Mouse (Mus musculus) megakaryocyte-erythroid progenitor cell, adult 5-6 weeks (primary cell): ENCODE results near the gene Kyat1. TPM values are rescaled to one million over a fixed set of nuclear protein-coding genes. Genes with fewer than 3 reads are reported as not detected.

Experiments used
- ATAC-seq: replicated peaks from 2 replicates; pipeline ENCODE4 v1.8.0; 2016; ENCODE audit warnings: mild to moderate bottlenecking, inconsistent platforms; ENCODE audit not compliant: severe bottlenecking, poor library complexity, low FRiP score, low TSS enrichment
- total RNA-seq, 2 experiments: library from RNA; stranded (forward) in 1 of 2; stranded (reverse) in 1 of 2; fragments of 200-1000, 215-1000 nt in 1 of 2; fragments of >200 nt in 1 of 2; fragmentation: Nextera tagmentation in 1 of 2; gene quantifications; 2 replicates each; pipeline ENCODE4 v1.2.3; 2014 to 2017

Gene Kyat1
- 16.1 and 17.2 TPM in 2 replicates for total RNA-seq (2014; fragmentation: Nextera tagmentation)
- 15.9 and 19.4 TPM in 2 replicates for total RNA-seq (2017)

DNA sequence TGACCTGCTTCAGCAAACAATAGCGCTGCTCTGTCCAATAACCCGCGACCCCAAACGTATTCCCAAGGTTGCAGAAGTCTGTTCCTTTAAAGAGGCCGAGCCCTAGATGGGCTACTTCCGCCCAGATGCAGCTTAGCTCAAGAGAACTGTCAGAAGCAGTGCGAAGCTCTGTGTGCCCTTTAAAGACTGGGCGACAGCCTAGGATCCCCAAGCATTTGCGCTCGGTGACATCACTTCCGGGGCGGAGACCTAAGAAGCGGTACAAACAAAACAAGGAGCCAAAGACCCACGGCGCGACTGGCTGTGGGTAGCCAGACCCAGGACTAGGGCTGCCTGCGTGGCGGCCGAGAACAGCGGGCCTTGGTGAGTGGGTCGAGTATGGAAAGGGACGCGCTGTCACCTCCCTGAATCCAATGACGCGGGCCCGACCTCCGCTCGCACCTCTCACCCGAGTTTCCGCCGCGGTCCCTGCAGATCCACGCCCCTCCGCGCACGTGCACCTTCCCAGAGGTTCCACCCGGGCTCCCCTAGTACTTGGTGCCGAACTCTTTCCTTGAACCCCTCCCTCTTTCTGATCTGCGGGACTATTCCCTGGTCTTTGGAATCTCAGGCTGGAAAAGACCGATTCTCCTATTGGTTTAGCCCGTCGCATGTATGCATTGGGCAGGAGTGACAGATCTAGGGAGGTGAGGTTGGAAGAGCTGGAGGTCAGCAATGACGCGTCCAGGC, at the start of gene Kyat1:
Gene Kyat1, minus strand, starts transcription at position 219 of the 729 bp plus-strand sequence.
- peak; percentile 91 for ATAC-seq

DNA sequence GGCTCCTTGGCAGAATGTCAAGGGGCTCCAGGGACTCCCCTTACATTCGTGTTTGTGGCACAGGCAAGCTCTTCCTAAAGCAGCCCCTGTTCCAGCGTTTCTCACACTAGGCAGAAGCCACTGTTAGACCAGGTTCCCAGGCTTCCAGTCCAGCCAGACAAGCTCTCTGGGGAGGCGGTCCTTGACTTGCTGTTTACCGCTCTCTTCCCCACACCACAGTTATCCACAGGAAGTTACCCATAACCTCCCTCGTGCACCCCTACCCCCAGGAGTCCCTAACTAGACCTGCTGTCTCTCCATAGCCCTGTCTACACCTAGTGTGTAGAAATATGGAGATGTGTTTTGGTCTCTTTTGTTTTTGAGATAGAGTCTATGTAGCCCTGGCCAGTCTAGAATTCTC, 48.2 kb upstream of the Kyat1 start:
- no peak for ATAC-seq

DNA sequence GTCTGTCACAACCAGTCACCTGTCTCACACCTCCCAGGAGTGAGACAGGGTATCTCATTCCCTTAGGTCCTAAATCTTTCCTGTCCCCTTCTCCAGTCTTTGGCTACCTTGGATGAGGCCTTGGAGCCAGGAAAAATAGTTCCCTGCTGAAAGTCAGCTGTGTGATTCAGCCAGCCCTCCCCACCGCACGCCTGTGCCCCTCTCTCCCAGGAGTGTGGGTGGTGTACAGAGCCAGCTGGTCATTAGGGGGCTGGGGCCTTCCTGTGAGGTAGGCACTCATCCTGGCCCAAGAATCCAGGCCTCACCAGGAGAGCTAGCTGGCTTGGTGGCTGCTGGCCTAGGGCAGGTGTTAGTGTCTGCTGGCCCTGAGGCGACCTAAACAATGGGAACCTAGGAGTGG, 46.9 kb upstream of the Kyat1 start:
- no peak for ATAC-seq

DNA sequence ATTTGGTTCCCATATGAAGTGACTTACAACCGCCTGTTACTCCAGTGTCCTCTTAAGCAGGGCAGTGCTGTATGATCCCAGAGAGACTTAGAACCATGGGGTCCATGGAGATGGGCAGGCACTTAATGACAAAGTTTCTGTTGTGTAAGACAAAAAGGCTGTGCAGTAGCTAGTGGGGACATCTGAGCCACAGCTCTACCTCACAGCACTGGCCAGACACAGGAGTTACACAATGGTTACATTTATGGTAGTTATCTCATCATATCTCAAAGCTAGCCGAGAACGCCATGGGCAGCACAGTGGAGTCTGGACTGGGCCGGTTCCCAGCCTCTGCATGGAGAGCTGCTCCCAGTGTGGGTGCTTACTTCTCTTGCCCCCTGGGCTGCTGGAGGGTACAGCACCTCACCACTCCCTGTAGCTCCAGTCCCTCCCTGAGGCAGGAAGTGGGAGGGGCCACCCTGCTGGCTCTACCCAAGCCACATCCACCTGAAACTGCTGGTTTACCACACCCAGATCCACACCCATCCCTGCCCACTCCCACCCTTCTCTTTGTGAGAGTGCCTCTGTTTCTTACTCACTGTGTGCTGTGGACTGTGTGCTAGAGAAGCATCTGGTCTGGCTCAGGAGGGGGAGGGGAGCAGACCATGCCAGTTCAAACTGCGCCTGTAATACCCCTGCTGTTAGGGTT, 45.9 kb upstream of the Kyat1 start:
- ATAC-seq, result peak; percentile 90

GRCm38 (mm10) chr2:30250166-30251128, 44.8 kb upstream of the Kyat1 start:
- ATAC-seq, result no peak

DNA sequence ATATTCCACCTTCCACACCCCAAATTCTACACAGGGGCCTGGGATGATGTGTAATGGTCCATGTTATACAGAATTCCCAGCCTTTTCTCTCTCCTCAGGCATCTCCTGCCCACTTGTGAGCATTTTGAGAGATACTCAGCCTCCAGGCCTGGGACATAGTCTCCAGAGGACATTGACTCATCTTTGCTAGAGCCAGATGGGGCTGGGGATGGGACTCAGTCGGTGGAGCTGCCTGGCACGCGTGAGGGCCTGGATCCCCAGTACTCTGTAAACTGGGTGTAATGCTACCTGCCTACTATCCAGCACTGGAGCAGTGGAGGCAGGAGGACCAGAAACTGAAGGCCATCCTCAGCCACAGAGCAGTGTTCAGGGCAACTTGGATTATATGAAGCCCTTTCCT, 43.5 kb upstream of the Kyat1 start:
- no peak for ATAC-seq

DNA sequence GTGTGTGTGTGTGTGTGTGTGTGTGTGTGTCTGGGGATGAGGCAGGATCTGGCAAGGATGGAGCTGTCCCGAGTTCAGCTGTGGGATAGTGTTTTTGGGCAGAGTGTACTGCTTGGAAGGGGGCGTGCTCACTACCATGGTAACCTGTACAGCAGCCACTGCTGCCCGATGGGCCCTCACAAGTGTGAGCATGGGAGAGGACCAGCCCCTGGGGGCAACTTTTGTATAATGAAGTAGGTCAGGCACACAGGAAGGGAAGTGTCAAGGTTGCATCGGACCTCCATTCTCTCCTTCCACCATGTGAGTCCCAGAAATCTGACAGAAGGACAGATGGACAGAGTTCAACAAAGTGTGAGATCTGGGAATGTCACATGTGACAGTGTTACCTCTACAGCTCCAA, 42.0 kb upstream of the Kyat1 start:
- ATAC-seq, result no peak

DNA sequence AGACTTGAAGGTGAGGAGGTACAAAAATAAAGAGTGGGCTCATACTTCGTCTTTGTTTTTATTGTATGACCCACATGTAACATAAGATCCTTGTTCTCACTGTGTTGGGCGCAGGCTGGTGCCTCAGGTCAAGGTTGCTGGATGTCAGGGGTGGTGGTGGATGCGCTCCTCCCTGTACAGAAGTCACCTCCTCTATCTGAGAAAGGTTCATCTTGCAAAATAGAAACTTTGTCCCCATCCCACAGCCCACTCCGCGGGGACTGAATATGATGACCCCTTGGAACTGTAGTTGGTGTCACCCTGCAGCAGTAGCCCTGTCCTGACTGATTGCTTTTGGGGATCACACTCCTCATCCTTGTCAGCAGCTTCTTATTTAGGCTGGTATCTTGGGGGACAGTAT, 41.4 kb upstream of the Kyat1 start:
- ATAC-seq, result no peak

- ATAC-seq, result no peak
Measured at GRCm38 (mm10) chr2:30244595-30245178, 39.0 kb upstream of the Kyat1 start.

DNA sequence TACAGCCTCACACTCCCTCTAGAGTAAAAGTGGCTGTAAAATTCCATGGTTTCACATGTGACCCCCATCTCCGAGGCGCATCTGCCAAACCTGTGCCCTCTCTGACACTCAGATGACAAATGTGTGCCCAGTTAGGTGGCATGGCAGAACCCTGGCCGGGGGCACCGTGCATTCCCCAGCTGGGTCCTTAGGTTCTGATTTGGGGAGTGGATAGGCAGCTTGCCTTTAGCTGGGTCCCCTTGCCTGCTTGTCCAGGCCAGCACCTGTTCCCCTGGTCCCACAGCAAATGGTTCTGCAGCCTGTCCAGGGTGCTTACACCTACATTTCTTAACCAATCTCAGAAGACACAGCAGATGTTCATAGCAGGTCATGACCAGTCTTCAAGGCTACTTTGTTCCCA, 37.7 kb upstream of the Kyat1 start:
- no peak for ATAC-seq

DNA sequence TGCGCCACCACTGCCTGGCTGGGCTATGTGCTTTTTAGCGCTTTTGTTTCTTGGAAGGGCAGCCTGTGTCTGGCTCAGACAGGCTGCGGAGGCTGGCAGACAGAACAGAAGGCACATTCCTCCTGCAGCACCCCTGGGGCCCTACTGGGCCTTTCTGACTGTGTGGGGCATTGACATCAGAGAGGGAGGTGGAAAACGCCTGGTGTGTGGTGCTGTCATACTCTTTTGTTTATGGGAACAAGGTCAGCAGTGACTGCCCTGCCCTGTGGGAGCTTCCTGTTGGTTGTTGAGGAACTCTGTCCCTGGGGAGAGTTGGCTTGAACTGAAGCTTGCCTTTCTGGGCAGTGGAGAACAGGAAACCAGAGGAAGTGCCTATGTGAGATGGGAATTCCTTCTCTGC, 36.9 kb upstream of the Kyat1 start:
- ATAC-seq, result no peak

DNA sequence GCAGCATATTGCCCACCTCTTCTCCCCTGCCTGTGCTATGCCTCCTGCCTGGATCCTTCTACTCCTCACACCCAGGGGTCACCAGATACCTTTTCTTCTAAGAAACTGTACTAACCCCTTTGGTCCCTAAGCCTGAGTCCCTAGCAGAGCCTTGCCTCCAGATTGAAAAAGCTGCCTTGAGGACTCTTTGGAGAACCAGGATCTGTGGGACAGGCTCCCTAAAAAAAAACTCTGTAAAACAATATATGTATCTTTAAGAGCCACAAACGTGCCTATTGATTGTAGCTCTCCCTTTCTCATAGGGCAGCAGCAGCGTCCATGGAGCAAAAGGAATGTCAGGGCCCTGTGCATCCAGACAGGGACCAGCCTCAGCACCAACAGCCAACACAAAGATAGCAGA, 34.6 kb upstream of the Kyat1 start, which contains the start of gene Gm28035:
Gene Gm28035, plus strand, starts transcription at position 301 of the 400 bp plus-strand sequence.
- ATAC-seq, result no peak

DNA sequence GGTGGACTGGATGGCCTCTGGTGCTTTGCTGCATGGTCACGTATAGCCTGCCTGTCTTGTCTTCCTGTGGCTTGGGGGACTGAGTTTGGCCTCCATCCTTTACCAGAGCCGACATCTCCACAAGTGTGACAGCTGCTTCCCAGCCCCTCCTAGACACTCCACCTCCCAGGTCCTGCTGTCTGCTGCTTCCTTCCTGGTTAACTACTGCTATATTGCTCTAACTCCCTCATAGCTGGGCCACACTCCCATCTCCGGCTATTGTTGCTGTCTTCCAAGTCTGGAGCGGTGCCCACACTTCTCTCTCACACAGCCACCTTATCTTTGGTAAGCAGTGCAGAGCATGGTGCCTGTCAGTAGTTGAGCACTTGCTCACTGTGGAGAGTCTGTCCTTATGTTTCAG, 34.1 kb upstream of the Kyat1 start:
- peak; percentile 78 for ATAC-seq

- ATAC-seq, result no peak
Measured at GRCm38 (mm10) chr2:30238906-30239465, 33.3 kb upstream of the Kyat1 start.

DNA sequence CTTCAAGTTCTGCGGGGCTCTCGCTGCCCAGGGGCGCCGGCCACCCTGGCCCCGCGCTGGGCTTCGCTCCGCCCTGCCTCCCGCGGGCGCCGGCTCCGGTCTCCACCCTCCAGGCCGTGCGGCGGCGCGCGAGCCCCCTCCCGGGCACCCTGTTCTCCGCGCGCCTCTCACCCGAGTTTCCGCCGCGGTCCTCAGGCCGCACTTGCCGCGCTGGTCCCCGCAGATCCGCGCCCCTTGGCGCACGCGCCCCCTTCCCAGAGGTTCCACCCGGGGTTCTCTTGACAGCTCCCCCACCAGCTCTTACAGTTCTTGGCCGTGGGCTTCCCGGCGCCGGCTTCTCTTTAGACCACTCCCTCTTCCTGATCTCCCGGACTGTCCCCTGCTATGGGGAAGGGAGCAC, 32.2 kb upstream of the Kyat1 start:
- no peak for ATAC-seq

GRCm38 (mm10) chr2:30237199-30237880, 31.7 kb upstream of the Kyat1 start, which contains the start of gene Lrrc8a:
Gene Lrrc8a (plus strand): TSS chr2:30237715.
- ATAC-seq, result peak; percentile 80

DNA sequence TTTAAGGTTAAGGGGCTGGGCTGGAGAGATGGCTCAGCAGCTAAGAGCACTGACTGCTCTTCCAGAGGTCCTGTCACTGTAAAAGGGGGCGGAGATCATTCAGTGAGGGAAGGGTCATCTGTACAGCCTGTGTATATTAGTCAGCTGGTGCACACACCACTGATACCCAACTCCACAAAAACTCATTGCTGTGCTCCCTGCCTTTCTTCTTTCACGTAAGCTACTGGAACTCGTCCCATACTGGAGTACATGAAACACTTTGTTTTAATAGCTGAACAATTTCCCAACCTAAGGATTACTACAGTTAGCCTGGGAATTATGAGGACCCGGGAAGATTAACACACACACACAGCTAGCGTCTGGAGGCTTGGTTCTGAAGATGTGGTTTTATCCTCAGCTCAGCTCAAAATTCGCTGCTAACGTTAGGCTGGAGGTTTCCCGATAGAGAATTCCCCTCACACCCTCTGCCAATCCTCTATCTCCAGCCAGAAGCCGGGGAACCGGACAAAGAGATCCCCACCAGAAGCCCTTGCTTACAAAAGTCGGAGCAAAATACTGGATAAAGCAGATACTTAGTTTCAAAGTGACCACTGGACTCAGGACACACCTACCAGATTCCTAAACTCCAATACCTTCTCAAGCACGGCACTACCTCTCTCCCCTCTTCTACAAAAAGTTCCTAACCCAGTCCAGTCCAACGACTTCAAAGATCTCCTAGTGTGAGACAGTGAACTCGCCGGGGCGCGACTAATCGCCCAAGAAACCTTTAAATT, 31.0 kb upstream of the Kyat1 start:
- no peak for ATAC-seq

DNA sequence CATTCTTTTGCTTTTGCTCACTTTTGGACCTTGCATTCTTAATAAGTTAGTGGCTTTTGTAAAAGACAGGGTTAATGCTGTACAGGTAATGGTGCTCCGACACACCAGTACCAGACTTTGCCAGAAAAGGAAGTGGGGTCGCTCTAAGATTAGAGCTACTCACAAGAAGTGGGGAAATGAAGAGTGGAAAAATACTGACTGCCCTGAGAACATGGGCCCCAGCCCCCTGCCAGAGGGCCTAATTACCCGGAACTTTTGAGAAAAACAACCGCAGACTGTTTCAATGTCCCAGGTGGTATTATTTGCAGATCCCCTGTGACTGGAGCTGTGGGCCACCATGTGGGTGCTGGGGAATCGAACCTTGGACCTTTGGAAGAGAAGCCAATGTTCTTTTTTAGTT, 29.9 kb upstream of the Kyat1 start:
- no peak for ATAC-seq
